Mouse (Mus musculus) CD4-positive, CD25-positive, alpha-beta regulatory T cell, adult 2 months (primary cell): ENCODE results near the gene Igfbp3.
"Not testable (repeated sequence)": the region's sequence is repeated elsewhere in the genome, so short reads cannot be mapped to it uniquely, and the experiment has no call there.

Experiments used
- DNase-seq: peaks from one replicate; pipeline ENCODE4 v3.0.0-alpha.2; 2012; ENCODE audit warnings: low read depth, low spot score

The Igfbp3 gene

GRCm38 (mm10) chr11:7213501-7214341, at the start of gene Igfbp3:
Gene Igfbp3, minus strand, starts transcription at chr11:7213923.
- no peak for DNase-seq

- DNase-seq, result no peak
Measured at GRCm38 (mm10) chr11:7250870-7251269, 37.1 kb upstream of the Igfbp3 start.

- DNase-seq, result no peak
Measured at GRCm38 (mm10) chr11:7250415-7250814, 36.7 kb upstream of the Igfbp3 start.

- no peak for DNase-seq
Measured at GRCm38 (mm10) chr11:7244782-7245181, 31.1 kb upstream of the Igfbp3 start.

- no peak for DNase-seq
Measured at GRCm38 (mm10) chr11:7239041-7239740, 25.5 kb upstream of the Igfbp3 start.

GRCm38 (mm10) chr11:7238546-7238945, 24.8 kb upstream of the Igfbp3 start:
- DNase-seq, result no peak

- no peak for DNase-seq
Measured at GRCm38 (mm10) chr11:7237712-7238111, 24.0 kb upstream of the Igfbp3 start.

- DNase-seq, result no peak
Measured at GRCm38 (mm10) chr11:7236751-7237150, 23.0 kb upstream of the Igfbp3 start.

GRCm38 (mm10) chr11:7234981-7235609, 21.4 kb upstream of the Igfbp3 start:
- DNase-seq, result no peak

GRCm38 (mm10) chr11:7234436-7234835, 20.7 kb upstream of the Igfbp3 start:
- no peak for DNase-seq

GRCm38 (mm10) chr11:7233333-7233732, 19.6 kb upstream of the Igfbp3 start:
- DNase-seq, result no peak

GRCm38 (mm10) chr11:7231958-7232357, 18.2 kb upstream of the Igfbp3 start:
- no peak for DNase-seq

GRCm38 (mm10) chr11:7230000-7230399, 16.3 kb upstream of the Igfbp3 start:
- no peak for DNase-seq

- no peak for DNase-seq
Measured at GRCm38 (mm10) chr11:7228107-7228506, 14.4 kb upstream of the Igfbp3 start.

GRCm38 (mm10) chr11:7226810-7227550, 13.3 kb upstream of the Igfbp3 start:
- no peak for DNase-seq

- no peak for DNase-seq
Measured at GRCm38 (mm10) chr11:7226200-7226599, 12.5 kb upstream of the Igfbp3 start.

GRCm38 (mm10) chr11:7221826-7222225, 8.1 kb upstream of the Igfbp3 start:
- not testable (repeated sequence) for DNase-seq

- no peak for DNase-seq
Measured at GRCm38 (mm10) chr11:7215703-7216102, 2.0 kb upstream of the Igfbp3 start.

- DNase-seq, result no peak
Measured at GRCm38 (mm10) chr11:7214761-7215160, 1.0 kb upstream of the Igfbp3 start.

GRCm38 (mm10) chr11:7214342-7214660, 578 bp upstream of the Igfbp3 start:
- no peak for DNase-seq

- DNase-seq, result no peak
Measured at GRCm38 (mm10) chr11:7213161-7213500, 592 bp downstream of the Igfbp3 start.
